Mouse (Mus musculus) retina, postnatal 7 days (tissue): ENCODE measurements around the gene Mea1.

ENCODE experiments used
- DNase-seq: peaks from one replicate; pipeline ENCODE4 v3.0.0-alpha.2; 2012; ENCODE audit warnings: low read depth, low spot score

Gene Mea1

DNA sequence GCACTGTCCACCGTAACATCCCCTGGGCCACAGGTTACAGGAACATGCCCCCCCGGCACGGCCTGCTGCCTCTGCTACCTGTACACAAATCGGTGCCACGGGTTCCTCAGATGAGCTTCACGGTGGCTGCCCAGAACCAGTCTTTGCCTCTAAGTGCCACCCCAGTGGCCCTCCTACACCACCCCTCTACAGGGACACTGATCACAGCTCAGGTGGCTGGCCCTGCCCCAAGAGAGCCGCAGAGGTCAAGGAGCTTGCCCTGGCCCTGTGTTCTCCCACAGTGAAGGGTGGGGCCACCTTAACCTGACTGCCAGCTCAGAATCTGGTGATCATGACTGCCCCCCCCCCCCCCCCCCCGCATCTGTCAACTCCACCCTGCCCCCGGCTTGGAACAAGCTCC is at the start of gene Mea1:
Gene Mea1, plus strand, starts transcription at position 378 of the 400 bp plus-strand sequence.
- no peak for DNase-seq

DNA sequence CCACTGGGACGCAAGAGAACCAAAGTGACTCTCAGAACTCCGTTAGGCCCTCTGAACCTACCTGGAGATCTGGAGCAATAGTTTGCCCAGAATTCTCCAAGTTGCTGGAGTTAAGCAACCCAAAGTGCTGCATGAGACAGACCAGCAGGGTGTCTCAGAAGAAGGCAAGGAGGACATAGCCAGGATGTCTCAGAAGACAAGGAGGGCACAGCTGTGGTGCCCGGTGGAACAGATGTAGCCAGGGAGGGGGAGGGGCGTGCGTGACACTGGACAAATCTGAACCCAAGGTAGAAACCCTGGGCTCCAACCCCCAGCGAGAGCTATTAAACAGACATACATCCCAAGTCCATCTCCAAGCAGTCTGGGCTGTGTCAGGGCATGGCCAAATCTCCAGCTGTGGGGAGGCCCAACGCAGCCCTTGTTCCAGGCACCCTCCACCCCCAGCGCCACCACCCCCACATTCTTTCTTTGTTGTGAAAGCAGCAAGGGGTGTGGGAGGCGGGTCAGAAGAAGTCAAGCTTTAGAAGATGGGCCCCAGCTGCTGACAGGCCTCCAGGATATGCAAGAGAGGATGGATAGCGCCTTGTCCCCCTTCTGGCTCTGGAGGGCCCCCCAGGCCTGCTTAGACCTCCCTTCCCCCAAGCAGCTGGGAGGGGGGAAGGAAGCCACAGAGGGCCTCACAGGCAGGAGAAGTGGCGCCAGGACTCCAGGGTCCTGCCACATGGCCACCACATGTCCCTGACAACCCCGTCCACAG is 48.7 kb upstream of the Mea1 start:
- no peak for DNase-seq

DNA sequence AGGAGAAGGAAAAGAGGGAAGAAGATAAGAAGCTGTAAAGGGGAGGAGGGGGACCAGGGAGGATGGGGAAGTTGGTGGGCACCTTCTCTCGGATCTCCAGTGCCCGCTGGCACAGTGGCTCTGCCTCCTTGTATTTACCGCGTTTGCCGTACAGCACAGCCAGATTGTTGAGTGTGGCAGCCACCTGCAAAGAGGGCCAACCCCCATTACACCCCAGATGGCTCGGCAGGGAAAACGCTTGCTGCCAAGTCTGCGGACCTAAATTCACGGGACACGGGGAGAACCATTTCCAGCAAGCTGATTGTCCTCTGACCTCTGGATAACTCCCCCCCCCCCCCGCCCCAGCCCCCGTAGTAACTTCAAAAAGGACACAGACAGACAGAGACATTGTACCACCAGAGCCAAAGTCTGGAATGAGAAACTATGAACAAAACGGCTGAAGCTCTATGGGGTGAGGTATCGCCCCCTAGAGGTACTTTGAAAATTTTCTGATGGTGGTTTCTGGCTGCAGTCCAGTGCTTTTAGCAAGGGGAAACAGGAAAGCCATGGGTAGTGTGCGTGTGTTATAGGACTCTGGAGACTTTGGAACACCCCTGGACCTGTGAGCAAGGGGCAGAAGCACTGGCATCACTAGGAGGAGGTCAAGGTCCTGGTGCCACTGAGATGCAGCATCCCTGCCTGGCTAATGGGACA is 41.6 kb upstream of the Mea1 start:
- DNase-seq: peak; percentile 60

DNA sequence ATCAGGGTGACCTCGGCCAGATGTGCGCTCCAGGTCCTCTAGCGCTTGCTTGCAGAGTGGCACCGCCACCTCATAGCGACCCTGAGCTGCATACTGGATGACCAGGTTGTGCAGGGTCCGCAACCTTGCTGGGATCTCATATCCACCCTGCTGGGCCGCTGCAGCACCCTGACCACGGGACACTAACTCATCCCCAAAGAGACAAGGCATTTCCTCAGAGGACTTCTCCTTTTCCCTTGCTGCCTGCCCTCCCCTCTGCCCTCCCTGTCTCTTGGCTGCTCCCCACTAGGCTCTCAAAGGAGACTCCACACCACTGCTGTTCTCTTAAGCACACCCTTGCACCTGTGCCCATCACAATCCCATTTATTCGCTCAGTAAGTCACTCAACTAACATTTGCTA is 38.7 kb upstream of the Mea1 start:
- no peak for DNase-seq

DNA sequence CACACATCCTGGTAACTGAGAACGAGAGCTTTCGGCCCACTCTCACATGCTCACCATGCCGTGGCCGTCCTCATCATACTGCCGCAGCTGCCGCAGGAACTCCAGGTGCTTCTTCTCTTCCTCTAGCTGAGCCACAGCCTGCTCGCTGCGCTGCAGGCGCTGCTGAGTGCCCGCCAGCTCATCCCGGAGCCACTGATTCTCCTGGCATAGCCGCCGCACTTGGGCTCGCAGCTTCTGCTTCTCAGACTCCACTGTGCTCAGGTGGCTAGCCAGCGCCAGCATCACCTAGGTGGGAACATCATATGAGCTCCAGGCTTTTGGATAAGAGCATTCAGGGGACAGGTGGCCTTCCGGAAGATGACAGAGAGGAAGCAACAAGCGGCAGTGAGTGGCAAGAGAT is 36.5 kb upstream of the Mea1 start:
- no peak for DNase-seq

DNA sequence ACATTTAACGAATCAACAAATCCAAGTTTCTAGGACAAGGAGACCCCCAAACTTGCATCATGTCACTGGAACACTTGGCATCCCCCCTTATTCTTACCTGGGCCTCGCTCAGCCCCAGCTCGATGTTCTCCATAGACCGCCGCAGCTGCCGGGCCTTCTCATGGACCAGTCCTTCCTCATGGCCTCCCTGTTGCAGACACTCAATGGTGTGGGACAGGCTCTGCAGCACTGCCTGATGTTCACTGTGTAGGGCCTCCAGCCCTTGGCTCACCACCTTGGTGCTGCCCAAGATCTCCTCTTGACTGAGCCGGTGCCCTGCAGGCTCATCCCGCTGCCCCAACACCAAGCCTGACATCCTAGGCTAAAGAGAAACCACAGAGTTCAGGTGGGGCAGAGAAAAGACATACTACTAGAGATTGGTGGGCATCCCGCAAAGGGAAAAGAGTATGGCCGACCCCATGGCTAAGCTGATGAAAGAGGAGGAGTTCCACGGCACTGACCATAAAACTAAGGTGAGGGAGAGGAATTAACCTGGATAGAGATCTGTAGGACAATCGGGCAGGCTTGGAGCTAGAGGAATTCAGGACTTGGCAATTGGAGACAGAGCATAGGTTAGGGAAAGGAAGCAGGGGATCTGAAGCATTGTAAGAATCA is 34.3 kb upstream of the Mea1 start:
- no peak for DNase-seq

DNA sequence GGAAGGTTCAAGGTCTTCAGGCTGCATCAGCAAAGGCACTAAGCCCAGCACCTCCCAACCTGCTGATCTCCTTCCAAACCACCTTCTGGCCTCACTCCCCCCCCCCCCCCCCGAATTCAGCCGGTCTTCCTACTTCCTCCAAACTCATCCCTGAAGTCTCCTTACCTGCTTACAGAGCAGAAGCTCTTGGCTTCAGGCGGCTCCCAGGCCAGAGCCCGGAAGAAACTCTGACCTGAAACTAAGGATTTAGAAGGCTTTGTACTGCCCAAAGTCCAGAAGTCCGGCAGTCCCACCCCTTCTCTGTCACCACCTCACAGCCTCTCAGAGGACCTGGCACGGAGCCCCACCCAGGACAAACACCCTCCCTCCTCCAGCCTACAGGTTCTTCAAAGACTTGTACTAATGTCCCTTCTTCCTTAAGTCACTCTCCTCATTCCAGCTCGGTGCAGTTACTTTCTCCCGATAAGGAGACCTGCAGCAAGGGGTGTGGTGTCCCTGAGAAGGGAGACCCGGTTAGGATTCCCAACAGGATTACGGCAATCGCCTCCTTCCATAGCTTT is 33.6 kb upstream of the Mea1 start:
- no peak for DNase-seq

DNA sequence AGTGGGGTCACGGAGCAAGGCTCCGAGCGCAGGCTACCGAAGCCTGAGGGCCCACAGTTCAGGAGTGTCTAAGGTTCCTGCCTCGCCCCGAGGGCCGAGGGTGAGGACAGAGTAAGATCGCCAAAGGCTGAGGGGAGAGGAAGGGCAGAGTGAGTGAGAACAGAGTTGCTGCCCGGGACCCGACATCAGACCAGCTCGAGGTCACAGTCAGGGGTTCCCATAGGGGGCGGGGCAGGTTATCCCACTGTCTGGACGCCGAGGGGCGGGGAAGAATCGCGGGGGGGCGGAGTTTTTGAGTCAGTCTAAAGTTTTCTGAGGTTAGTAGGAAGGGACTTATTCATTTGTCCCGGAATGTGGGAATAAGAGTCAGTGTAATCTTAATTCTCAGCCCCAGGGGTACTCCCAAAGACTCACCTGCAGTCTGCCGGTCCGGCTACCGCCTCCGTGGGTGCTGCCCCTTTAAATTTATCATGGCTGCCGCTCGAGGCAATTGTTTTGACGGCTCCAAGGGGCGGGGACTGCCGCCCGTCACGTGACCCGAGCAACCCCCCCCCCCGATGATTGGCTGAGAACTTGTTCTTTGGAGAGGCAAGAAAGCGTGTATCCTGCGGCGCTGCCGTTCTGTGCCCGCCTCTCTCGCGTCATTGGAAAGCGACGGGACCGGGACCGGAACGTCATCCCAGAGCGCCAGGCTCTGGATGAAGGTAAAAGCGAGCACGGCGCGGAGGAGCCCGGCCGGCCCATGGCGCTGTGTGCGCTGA is 32.9 kb upstream of the Mea1 start, which contains the start of the genes Klc4 and Mrpl2:
Gene Klc4, minus strand, starts transcription at position 462 of the 761 bp plus-strand sequence.
Gene Mrpl2, plus strand, starts transcription at position 669 of the 761 bp plus-strand sequence.
- DNase-seq: peak; percentile 98

DNA sequence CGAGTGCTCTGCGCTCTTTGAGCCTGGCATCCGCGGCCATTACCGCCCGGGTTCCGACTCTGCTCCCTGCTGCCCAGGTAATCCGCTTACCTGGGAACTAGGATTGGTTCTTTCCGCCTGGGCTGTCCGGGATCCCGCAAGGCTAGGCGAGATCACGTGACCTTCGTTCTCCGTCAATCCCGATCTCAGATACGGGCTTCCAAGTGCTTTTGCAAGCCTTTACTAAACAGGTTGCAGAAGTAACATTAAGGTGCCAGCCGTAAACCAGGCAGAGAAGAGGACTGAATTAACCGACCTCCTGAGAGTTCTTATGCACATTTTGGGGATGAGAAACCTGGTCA is 32.3 kb upstream of the Mea1 start:
- no peak for DNase-seq

DNA sequence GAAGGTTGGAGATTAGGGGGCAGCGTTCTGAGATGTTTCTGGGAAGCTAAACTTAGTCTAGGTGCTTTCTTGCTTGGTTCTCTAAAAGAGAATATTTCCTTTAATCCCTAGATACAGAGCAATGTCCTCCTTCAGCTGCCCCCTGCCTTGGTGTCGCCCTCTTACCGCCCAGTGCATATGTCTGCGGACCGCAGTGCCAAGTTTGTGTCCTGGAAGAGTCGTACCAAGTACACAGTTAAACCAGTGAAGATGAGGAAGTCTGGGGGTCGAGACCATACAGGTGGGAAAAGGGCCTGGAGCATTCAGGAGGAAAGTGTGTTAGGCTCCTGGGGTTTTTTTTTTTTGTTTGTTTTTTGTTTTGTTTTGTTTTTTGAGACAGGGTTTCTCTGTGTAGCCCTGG is 31.3 kb upstream of the Mea1 start:
- DNase-seq: no peak

DNA sequence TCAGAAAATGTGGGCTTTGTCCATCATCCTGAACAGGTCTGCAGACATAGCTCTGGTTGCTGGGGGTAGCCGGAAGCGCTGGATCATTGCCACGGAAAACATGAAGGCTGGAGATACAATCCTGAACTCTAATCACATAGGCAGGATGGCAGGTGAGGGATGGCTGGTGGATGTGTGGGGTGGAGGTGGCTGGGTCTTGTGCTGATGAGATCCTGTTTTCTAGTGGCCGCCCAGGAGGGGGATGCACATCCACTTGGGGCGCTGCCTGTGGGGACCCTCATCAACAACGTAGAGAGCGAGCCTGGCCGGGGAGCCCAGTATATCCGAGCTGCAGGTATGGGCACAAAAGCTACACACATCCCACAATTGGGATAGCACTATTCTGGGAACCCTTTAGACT is 30.2 kb upstream of the Mea1 start:
- DNase-seq: no peak

DNA sequence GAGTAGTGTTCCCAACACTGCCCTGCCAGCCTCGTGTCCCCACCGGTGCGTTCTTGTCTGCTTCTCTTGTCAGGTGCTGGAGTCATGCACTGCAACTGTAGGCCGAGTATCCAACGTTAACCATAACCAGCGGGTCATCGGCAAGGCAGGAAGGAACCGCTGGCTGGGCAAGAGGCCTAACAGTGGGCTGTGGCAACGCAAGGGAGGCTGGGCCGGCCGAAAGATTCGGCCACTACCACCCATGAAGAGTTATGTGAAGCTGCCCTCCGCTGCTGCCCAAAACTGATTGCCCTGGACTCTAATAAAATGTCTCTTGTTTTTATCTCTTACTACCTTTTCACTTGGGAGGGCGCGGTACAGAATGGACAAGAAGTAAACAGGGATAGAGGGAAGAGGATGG is 28.8 kb upstream of the Mea1 start:
- no peak for DNase-seq

DNA sequence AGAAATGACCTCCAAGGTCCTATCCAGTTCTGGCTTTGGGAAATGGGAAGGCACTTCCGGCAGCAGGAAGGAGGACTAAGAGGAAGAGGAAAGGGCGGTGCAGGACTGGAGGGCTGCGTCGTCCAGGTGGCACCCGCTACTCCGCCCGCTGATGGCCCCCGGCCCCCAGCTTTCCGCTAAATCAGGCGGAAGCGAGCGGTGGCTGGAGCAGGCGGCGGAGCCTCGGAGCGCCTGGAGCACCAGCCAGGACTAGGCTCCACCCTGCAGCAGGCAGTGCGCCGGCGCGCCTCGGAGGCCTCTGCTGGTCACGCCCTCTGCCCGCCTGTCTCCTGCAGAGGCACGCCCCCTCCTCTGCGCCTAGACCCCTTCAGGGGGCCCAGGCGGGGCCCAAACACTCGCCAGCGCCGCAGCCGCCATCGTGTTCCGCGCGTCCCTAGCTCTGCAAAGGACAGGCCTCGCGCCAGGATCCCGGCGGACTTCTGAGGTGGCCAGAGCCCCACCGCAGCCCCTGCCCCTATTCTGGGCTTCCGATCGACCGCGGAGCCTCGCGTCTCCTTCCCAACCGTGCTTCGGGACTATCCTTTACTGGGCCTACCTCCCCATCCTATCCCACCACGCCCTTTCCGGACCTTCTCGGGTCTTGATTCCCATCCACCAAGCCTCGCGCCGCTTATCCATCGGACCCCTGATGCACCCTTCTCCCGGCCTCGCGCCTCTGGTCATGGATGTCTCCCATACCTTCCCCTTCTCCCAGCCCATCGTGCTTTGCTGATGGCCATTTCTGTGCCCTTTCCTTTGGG is 28.2 kb upstream of the Mea1 start, which contains the start of gene Cul7:
Gene Cul7, plus strand, starts transcription at position 106 of the 800 bp plus-strand sequence.
- peak; percentile 83 for DNase-seq

DNA sequence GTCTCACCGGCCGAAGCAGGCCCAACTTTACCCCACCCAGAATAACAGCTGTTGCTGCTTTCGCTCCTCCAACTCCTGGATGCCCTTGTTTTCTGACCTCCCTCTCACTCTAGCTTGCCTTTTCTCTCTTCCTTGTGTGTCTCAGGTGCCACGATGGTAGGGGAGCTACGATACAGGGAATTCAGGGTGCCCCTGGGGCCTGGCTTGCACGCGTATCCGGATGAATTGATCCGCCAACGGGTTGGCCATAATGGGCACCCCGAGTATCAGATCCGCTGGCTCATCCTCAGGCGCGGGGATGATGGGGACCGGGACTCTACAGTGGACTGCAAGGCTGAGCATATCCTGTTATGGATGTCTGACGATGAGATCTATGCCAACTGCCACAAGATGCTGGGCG is 27.3 kb upstream of the Mea1 start:
- DNase-seq: no peak

DNA sequence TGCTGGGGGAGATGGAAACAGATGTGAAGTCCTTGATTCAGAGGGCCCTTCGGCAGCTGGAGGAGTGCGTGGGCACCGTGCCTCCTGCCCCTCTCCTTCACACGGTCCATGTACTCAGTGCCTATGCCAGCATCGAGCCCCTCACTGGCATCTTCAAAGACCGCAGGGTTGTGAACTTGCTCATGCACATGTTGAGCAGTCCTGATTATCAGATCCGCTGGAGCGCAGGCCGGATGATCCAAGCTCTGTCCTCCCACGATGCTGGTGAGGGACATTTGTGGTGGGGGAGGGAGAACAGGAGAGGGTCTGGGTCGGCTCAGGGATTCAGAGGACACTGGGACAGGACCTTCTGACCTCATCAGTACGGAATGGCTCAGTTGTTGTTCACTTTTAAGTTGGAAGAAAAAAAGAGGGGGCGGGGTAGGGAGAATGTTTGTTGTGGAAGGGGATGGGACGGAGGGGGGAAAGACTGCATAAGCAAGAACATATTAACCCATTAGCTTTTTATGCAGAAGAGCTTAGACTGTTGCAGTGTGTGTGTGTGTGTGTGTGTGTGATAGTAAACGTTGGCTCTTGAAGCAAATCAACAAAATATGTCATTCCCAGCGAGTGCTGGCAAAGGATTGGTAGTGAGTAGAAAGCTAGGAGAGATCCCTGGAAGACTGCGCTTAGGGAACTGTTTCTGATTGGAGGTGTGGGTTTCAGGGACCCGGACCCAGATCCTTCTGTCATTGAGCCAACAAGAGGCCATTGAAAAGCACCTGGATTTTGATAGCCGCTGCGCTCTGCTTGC is 26.6 kb upstream of the Mea1 start:
- DNase-seq: no peak

DNA sequence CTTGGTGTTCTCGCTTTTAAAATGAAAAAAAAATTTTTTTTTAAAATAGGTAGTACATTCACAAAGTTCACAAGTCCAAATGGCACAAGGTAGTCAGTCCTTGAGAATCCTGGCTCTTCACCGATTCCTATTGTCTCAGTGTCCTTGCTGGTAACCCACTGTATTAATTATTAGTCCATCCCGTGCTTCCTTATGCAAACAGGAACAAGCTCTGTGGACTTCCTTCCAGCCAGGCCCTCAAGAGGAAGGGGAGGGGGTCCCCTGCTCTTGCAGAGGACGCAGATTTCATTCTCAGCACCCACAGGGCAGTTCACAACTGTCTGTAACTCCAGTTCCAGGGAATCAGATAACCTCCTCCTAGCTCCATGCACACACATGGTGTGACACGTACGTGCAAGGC is 22.5 kb upstream of the Mea1 start:
- DNase-seq: no peak

DNA sequence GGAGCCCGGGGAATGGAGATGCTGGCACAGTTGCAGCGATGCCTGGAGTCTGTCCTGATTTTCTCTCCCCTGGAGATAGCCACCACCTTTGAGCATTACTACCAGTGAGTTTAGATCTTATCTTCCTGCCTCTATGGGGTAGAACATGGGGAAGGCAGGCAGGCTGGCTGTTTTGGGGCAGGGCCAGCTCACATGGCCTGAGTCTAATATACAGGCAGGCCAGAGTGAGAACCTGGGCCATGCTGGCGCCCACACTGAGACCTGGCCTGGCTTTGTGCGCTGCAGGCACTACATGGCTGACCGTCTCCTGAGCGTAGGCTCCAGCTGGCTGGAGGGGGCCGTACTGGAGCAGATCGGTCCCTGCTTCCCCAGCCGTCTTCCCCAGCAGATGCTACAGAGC is 17.2 kb upstream of the Mea1 start:
- DNase-seq: no peak

DNA sequence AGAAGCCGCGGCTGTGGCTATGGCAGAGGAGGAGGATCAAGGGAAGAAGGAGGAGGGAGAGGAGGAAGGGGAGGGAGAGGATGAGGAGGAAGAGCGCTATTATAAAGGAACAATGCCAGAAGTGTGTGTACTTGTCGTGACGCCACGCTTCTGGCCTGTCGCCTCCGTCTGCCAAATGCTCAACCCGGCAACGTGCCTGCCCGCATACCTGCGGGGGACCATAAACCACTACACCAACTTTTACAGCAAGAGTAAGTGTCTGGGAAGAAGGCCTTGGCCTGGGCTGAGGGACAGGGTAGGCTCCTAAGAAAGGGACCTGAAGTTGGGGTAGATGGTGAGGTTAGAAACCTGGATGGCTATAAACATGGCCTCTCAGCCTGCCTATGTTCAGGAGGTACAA is 16.6 kb upstream of the Mea1 start:
- DNase-seq: no peak

DNA sequence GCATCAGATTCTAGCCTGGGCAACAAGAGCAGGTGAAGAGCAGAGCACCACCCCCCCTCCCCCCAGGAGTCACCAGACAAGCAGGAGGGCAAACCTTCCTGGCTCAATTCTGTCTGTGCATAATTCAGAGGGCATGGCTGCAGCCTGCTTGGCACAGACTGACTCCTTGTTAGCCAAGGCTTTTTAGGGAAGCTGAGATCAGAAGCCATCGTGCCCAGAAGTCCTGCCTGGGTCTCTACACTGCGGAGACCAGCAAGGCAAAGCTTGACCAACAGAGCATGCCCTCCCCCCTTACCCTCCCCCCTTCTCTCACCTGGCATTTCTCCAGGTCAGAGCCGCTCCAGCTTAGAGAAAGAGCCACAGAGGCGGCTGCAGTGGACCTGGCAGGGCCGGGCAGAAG is 15.9 kb upstream of the Mea1 start:
- no peak for DNase-seq

DNA sequence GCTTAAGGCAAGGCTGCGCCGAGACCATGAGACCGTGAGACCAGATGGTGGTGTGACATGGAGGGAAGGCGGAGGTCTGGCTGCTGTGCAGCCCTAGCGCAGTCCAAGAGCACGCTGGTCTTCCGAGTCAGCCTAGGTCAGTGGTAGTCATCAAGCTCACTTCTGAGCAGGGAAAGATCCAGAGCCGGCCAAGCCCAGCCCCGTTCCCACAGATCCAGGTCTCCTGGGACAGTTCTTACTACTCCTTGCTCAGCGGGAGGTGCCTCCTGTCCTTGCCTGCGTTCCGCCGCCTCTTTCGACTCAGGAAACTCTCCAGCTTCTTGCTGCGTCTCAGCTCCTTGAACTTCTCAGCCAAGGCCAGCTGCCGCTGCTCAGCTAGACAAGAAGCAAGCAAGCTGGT is 10.9 kb upstream of the Mea1 start:
- no peak for DNase-seq
